Mouse (Mus musculus) limb, embryonic 10.5 days (tissue): Measurements from ENCODE around the gene Noct. TPM values are rescaled to one million over a fixed set of nuclear protein-coding genes. Genes with fewer than 3 reads are reported as not detected.

Experiments
- DNase-seq: peaks from one replicate; pipeline ENCODE4 v3.0.0-alpha.2; 2017; ENCODE audit warnings: low spot score
- H3K27ac ChIP-seq: fragments of 300-500 bp; sonication (generic); 2 replicates; pipeline ENCODE4 v1.5.1; 2016; ENCODE audit warnings: mild to moderate bottlenecking
- H3K27me3 ChIP-seq: fragments of 300-500 bp; sonication (generic); 2 replicates; pipeline ENCODE4 v1.6.1; 2016; ENCODE audit warnings: low read depth, mild to moderate bottlenecking; ENCODE audit not compliant: poor library complexity, severe bottlenecking
- H3K36me3 ChIP-seq: fragments of 300-500 bp; sonication (generic); 2 replicates; pipeline ENCODE4 v1.6.1; 2016; ENCODE audit warnings: mild to moderate bottlenecking, moderate library complexity
- H3K4me1 ChIP-seq: fragments of 300-500 bp; sonication (generic); 2 replicates; pipeline ENCODE4 v1.6.1; 2016
- H3K4me3 ChIP-seq: fragments of 300-500 bp; sonication (generic); 2 replicates; pipeline ENCODE4 v1.5.1; 2016; ENCODE audit warnings: mild to moderate bottlenecking, moderate library complexity
- H3K9me3 ChIP-seq: fragments of 300-500 bp; sonication (generic); replicated peaks from 2 replicates; pipeline ENCODE4 v1.6.1; 2016; ENCODE audit warnings: mild to moderate bottlenecking
- WGBS: fragments of 180-500 bp; shearing (Covaris S2); methylation state at CpG from one replicate; pipeline ENCODE4 v1.1.7; 2016; 5-methylcytosine and 5-hydroxymethylcytosine counted together
- polyA plus RNA-seq: library from polyadenylated mRNA; unstranded; fragments of >200 nt; fragmentation: Nextera tagmentation; extraction: Ambion mirVana; gene quantifications from 2 replicates; pipeline ENCODE4 v1.2.1, GENCODE M21; 2016

Gene Noct
- polyA plus RNA-seq, 1 experiment from 2014 or later, result 11.0 TPM

- H3K4me3 ChIP-seq, result no peak overlapping the region
- peaks cover 4% of the 10 kb centered on the region for H3K4me1 ChIP-seq
- WGBS, result 93% methylated on average over 12 of the region's 12 CpGs
- H3K36me3 ChIP-seq, result peaks cover 19% of the 10 kb centered on the region
- H3K27ac ChIP-seq, result no peak overlapping the region
- no peaks in the 10 kb centered on the region for H3K9me3 ChIP-seq
- peak; percentile 16 for DNase-seq
- no peaks in the 10 kb centered on the region for H3K27me3 ChIP-seq
These were observed 46.0 kb downstream of the Noct start for GRCm38 (mm10) chr3:51270069-51270817.

GRCm38 (mm10) chr3:51275956-51276398 is 51.7 kb downstream of the Noct start:
- Histone ChIP-seq H3K4me1 (peaks cover 19% of the 10 kb centered on the region), H3K9me3 (no peaks in the 10 kb centered on the region), H3K27ac (peak overlapping the region; percentile 99), H3K4me3 (peak overlapping the region; percentile 99), H3K27me3 (no peaks in the 10 kb centered on the region), H3K36me3 (0 out of 2 replicates have a peak, but pooled peaks cover 5% of the 10 kb centered on the region)
- peak; percentile 97 for DNase-seq
- under 1% methylated on average over 33 of the region's 33 CpGs for WGBS

GRCm38 (mm10) chr3:51276421-51277111 is 52.3 kb downstream of the Noct start:
- H3K9me3 ChIP-seq, result no peaks in the 10 kb centered on the region
- DNase-seq, result peak; percentile 74
- peak overlapping the region; percentile 99 for H3K27ac ChIP-seq
- peaks cover 19% of the 10 kb centered on the region for H3K4me1 ChIP-seq
- H3K4me3 ChIP-seq, result peak overlapping the region; percentile 99
- H3K27me3 ChIP-seq, result no peaks in the 10 kb centered on the region
- WGBS, result under 1% methylated on average over 82 of the region's 93 CpGs
- 0 out of 2 replicates have a peak, but pooled peaks cover 5% of the 10 kb centered on the region for H3K36me3 ChIP-seq

- Histone ChIP-seq H3K4me1 (peaks cover 19% of the 10 kb centered on the region), H3K27ac (peak overlapping the region; percentile 99), H3K4me3 (peak overlapping the region; percentile 99), H3K36me3 (0 out of 2 replicates have a peak, but pooled peaks cover 5% of the 10 kb centered on the region), H3K9me3 (no peaks in the 10 kb centered on the region), H3K27me3 (no peaks in the 10 kb centered on the region)
- under 1% methylated on average over 75 of the region's 75 CpGs for WGBS
- peak; percentile 88 for DNase-seq
These were observed 53.2 kb downstream of the Noct start for GRCm38 (mm10) chr3:51277201-51278150.

- Histone ChIP-seq H3K27ac (no peak overlapping the region), H3K4me3 (peak overlapping the region; percentile 99; the same call in 1 of the 2 replicates), H3K27me3 (no peaks in the 10 kb centered on the region), H3K9me3 (no peaks in the 10 kb centered on the region), H3K4me1 (peaks cover 19% of the 10 kb centered on the region), H3K36me3 (0 out of 2 replicates have a peak, but pooled peaks cover under 1% of the 10 kb centered on the region)
- no peak for DNase-seq
- 71% methylated on average over 4 of the region's 4 CpGs for WGBS
These were observed 54.2 kb downstream of the Noct start for GRCm38 (mm10) chr3:51278433-51278832.

GRCm38 (mm10) chr3:51281727-51282126 is 57.5 kb downstream of the Noct start:
- DNase-seq, result no peak
- 97% methylated on average over 4 of the region's 4 CpGs for WGBS
- no peaks in the 10 kb centered on the region for H3K9me3 ChIP-seq
- H3K36me3 ChIP-seq, result peaks cover 6% of the 10 kb centered on the region; the same call in 1 of the 2 replicates
- peaks cover 8% of the 10 kb centered on the region for H3K4me1 ChIP-seq
- H3K4me3 ChIP-seq, result no peak overlapping the region
- no peak overlapping the region for H3K27ac ChIP-seq
- H3K27me3 ChIP-seq, result no peaks in the 10 kb centered on the region

GRCm38 (mm10) chr3:51284375-51284774 is 60.1 kb downstream of the Noct start:
- DNase-seq, result no peak
- Histone ChIP-seq H3K27ac (no peak overlapping the region), H3K4me3 (no peak overlapping the region), H3K36me3 (peaks cover 6% of the 10 kb centered on the region; the same call in 1 of the 2 replicates), H3K4me1 (no peaks in the 10 kb centered on the region), H3K9me3 (no peaks in the 10 kb centered on the region), H3K27me3 (no peaks in the 10 kb centered on the region)
- WGBS, result 67% methylated on average over 1 of the region's 1 CpGs

GRCm38 (mm10) chr3:51288880-51289821 is 64.9 kb downstream of the Noct start:
- Histone ChIP-seq H3K27ac (peak overlapping the region; percentile 85), H3K9me3 (no peaks in the 10 kb centered on the region), H3K4me1 (no peaks in the 10 kb centered on the region), H3K36me3 (peaks cover 8% of the 10 kb centered on the region; the same call in 1 of the 2 replicates), H3K27me3 (no peaks in the 10 kb centered on the region), H3K4me3 (no peak overlapping the region)
- DNase-seq, result peak; percentile 85
- 58% methylated on average over 11 of the region's 11 CpGs for WGBS

- DNase-seq, result peak; percentile 15
- WGBS, result 58% methylated on average over 2 of the region's 2 CpGs
- Histone ChIP-seq H3K4me1 (no peaks in the 10 kb centered on the region), H3K27ac (no peak overlapping the region), H3K27me3 (no peaks in the 10 kb centered on the region), H3K9me3 (no peaks in the 10 kb centered on the region), H3K36me3 (peaks cover 7% of the 10 kb centered on the region; the same call in 1 of the 2 replicates), H3K4me3 (no peak overlapping the region)
These were observed 70.0 kb downstream of the Noct start for GRCm38 (mm10) chr3:51294251-51294650.

- no peak for DNase-seq
- Histone ChIP-seq H3K27me3 (no peaks in the 10 kb centered on the region), H3K4me3 (no peak overlapping the region), H3K9me3 (no peaks in the 10 kb centered on the region), H3K36me3 (peaks cover 7% of the 10 kb centered on the region; the same call in 1 of the 2 replicates), H3K4me1 (no peaks in the 10 kb centered on the region), H3K27ac (no peak overlapping the region)
- 78% methylated on average over 2 of the region's 2 CpGs for WGBS
These were observed 71.0 kb downstream of the Noct start for GRCm38 (mm10) chr3:51295225-51295624.

- H3K36me3 ChIP-seq, result peaks cover 10% of the 10 kb centered on the region; the same call in 1 of the 2 replicates
- H3K4me1 ChIP-seq, result no peaks in the 10 kb centered on the region
- H3K27ac ChIP-seq, result no peak overlapping the region
- H3K4me3 ChIP-seq, result no peak overlapping the region
- no peaks in the 10 kb centered on the region for H3K9me3 ChIP-seq
- H3K27me3 ChIP-seq, result no peaks in the 10 kb centered on the region
- WGBS, result 75% methylated on average over 1 of the region's 1 CpGs
- DNase-seq, result no peak
These were observed 72.5 kb downstream of the Noct start for GRCm38 (mm10) chr3:51296790-51297189.
